Mouse (Mus musculus) stomach, postnatal 0 days (tissue): ENCODE measurements at regions not wholly inside any gene's neighbourhood (a gene's known extent, or its start where the extent isn't known, plus 50 kb on each side); places are given as distances from the start of the nearest gene placed in this dataset.

Experiments used
- CTCF ChIP-seq: IDR thresholded peaks from 2 replicates; pipeline ENCODE4 v1.5.1; 2016; ENCODE audit warnings: antibody characterized with exemption, low read depth, mild to moderate bottlenecking, moderate library complexity
- EP300 ChIP-seq: optimal IDR thresholded peaks from 2 replicates; pipeline ENCODE3; 2016; ENCODE audit warnings: antibody characterized with exemption

- no peak for TF ChIP-seq EP300
- no peak; the same call in 1 of the 2 replicates for TF ChIP-seq CTCF
Observed at GRCm38 (mm10) chr16:12359116-12359515, 375.2 kb downstream of the Shisa9 start.
